Mouse (Mus musculus): ENCODE measurements around the gene Aldh1a3.
A peak's percentile ranks its signal among the peaks of the same experiment; 100 is the strongest.

The Aldh1a3 gene

DNA sequence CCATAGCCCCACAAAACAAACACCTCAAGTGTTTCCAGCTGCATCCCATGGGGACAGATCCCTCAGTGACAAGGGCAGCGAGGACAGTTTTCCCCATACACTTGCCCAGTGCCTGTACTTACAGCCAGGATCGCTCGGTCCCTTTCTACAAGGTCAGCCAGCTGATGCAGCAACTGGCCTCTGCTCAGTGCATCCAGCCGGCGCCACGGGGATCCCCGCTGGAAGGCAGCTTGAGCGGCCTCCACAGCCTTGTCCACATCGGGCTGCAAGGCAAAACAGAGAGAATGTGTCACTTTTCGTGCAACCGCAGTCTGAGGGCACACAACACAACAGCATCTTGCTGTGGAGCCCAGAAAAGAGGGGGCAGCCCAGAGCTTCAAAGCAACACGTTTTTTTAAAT lies 8.3 kb downstream of the Aldh1a3 start:
- no peak for DNase-seq (ENCODE audit: extremely low read depth, insufficient read length, low spot score)

DNA sequence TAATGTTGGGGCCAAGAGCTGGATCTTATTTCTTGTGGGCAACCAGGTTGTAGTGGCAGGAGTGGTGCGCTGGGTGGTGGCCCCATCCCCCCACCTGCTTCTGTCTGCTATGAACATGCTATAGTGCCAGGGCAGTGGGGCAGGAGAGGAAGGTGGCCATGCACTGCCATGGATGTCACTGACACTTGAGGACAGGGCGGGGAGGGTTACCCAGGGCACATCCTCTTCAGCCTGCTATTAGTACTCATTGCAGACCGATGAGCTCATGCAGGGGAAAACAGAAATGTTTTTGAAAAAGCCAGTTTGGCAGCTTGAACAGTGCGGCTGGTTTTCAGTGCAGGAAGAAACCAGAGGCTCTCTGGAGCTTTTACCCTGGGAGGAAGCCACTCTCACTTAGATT lies 10.5 kb downstream of the Aldh1a3 start:
- DNase-seq (ENCODE audit: extremely low read depth, insufficient read length, low spot score), result no peak

DNA sequence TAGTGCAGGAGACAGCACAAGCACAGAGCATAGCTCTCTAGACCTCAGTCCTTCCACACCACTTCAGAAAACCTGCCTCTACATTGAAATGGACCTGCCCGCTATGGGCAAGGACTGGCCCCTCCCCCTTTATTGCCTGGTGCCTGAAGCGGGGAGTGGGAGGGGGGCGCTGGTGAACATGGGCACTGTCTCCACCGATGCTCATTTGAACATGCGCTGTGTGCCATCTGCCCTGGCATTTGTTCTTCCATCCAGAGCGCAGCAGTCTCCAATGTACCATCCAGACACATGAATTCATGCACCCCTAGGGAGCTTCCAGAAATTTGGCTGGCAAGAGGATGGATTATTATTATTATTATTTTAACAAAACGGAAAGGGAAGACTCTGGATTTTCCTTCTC lies 14.2 kb downstream of the Aldh1a3 start:
- DNase-seq (ENCODE audit: extremely low read depth, insufficient read length, low spot score), result no peak

DNA sequence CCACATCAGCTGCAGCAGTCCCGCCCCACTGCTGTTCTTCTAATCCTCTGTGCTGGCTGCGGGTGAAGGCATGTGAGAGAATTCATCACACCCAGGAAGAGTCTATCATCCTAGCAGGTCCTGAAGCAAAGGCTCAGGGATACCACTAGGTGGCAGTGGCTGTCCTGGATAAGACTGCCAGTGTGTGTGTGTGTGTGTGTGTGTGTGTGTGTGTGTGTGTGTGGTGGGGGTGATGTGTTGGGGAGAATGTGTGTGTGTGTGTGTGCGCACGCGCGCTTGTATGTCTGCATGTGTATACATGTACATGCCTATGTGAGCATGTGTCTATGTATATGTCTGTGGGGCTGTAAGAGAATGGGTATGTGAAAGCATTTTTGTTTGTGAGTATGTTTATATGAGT lies 17.9 kb downstream of the Aldh1a3 start:
- DNase-seq (ENCODE audit: extremely low read depth, insufficient read length, low spot score), result peak; percentile 29

DNA sequence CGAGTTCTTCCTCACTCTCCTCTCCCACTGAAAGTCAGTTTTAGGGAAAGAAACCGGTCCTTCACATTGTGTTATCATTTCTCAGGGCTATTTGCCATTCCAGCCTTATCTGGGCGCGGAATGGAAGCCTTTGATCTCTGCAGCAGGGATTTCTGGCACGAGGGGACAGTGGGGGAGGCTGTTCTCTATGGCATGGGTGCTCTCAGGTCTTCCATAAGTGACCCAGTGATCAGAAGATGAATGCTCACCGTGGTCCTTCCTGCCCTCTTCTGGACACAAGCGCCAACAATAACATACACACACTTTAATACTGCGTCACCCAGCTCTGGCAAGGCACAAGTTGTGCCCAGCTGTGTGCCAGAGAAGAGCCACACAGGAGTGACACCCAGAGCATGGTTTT lies 20.3 kb downstream of the Aldh1a3 start:
- DNase-seq (ENCODE audit: extremely low read depth, insufficient read length, low spot score), result no peak

DNA sequence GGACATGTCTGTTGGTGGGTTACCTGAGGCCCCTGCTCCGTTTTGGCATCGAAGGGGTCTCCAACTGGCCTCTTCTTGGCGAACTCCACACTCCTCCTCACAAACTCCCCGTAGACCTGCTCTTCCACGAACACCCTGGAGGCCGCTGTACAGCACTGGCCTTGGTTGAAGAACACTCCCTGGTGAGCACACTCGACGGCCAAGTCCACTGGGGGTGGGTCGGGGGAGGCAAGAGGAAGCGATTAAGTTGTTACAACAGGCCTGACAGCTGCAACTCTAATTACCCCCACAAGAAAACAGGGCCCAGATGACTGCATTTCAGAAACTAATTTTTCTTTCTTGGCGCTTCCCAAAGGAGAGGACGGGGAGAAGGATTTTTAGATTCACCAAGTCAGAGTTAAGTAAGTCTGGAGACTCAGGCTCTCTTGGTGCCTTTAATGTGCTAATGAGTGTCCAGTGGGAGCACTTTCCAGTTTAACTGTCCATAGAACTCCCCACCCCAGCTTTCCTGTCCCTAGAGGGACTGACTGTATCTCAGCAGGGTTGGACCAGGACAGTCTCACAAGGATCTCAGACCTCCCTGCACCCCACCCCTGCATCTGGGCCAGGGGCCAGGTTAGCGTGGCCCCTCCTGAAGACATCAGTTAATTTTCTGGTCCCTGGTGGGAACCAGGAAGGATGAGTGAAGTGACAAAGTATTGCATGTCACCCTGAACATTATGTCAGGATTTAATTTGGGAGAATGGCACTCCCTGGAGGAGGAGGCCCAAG lies 21.2 kb downstream of the Aldh1a3 start:
- no peak for DNase-seq (ENCODE audit: extremely low read depth, insufficient read length, low spot score)

DNA sequence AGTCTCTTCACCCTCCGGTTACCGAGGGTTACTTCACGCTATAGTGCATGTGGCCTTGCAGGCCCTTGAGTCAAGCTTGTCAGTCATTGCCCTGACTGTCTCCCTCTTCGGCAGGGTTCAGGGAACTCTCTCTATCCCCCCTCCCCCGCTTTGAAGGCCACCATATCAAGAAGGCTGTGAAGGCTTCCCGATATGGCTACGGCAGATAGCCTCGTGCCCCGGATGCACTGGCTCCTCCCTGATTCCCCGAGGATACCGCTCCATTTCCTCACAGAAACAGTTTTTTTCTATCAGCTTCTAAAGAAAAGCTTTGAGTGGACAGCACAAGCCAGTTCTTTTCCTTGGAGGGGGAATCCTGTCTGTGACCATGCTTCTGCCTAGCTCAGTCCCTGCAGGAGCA lies 21.8 kb downstream of the Aldh1a3 start:
- no peak for DNase-seq (ENCODE audit: extremely low read depth, insufficient read length, low spot score)

DNA sequence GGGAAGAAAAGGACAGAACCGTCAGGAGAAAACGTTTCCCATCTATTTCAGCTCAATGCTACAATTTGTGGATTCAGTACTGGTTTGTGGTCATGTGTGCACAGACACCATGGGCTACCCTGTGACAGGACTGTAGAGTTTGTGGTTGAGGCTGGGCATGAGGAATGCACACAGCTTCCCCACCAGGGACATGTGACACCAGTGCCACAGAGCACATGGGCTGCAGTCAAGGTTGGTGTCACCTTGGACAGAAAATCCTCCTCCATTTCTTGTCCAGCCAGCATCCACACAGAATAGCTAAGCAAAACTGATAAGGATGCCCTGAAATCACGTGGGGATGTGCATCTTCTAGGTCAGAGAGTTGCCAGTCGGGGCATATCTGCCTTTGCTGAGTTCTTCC lies 22.5 kb downstream of the Aldh1a3 start:
- no peak for DNase-seq (ENCODE audit: extremely low read depth, insufficient read length, low spot score)

DNA sequence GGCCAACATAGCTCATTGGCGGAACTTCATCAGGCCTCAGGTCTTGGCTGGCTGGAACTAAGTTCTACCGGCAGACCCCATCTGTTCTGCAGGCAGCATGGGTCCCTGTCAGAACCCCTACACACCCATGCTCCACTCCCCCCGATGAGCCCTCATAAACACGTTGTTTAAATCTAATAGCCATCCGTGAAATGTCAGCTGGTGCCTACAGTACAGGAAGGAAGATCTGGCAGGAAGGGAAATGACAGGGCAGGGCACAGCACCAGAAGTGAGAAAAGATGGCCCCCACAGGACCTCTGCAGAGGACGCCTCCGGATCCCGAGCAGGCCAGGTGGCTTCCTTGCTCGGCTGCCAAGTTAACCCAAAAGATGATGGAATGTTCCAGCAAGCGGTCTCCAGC lies 23.2 kb downstream of the Aldh1a3 start:
- DNase-seq (ENCODE audit: extremely low read depth, insufficient read length, low spot score), result no peak

DNA sequence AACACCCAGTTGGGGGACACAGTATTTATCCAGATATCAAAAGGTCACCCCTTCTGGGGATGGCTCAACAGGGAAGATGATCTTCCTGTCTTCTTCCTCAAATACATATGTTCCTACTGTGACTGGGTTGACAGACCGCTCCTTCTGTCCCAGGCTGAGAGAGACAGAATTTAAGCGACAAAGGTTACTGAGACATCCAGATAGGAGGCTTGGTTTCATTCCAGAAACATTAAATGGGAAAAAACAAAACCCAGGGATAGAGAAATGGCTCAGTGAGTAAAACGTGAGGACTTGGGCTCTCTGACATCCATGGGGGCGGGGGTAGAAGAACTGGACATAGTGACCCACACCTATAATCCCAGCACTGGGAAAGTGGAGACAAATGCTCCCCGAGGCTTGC lies 24.4 kb downstream of the Aldh1a3 start:
- no peak for DNase-seq (ENCODE audit: extremely low read depth, insufficient read length, low spot score)

DNA sequence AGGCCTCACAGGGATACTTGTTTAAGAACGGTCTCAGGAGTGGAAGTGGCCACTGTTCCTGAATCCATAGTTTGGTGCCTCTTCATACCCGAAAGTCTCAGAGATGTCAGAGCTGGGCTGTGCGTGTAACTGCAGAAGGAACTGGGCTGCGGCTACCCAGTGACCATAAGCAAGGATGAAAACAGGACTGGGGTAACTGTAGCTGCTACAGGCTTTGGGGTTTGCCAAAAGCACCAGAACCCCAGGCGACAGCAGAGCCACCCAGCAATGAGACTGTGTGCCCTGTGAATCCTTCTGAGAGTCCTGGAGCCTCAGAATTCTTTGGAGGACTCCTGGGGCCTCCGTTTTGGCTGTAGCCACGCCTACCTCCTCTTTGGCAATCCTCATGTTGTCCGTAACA lies 25.7 kb downstream of the Aldh1a3 start:
- no peak for DNase-seq (ENCODE audit: extremely low read depth, insufficient read length, low spot score)

DNA sequence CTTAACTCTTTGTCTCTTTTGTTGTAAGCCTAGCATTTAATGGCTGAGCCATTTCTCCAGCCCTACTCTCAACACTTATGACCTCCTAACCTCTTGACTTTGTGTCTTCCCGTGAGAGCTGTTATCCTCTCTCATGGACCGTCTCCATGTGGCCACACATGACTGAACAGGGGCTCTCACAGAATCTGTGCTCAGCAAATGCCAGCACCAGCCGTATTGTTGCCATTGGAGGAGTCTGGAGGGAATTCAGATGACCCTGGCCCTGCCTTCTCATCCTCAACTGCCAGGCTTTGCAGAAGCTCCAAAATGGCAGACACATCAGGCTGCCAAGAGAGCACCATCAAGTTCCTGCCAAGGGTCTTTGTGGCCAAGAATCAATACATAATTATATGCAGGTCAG lies 30.0 kb downstream of the Aldh1a3 start:
- DNase-seq (ENCODE audit: extremely low read depth, insufficient read length, low spot score), result no peak

DNA sequence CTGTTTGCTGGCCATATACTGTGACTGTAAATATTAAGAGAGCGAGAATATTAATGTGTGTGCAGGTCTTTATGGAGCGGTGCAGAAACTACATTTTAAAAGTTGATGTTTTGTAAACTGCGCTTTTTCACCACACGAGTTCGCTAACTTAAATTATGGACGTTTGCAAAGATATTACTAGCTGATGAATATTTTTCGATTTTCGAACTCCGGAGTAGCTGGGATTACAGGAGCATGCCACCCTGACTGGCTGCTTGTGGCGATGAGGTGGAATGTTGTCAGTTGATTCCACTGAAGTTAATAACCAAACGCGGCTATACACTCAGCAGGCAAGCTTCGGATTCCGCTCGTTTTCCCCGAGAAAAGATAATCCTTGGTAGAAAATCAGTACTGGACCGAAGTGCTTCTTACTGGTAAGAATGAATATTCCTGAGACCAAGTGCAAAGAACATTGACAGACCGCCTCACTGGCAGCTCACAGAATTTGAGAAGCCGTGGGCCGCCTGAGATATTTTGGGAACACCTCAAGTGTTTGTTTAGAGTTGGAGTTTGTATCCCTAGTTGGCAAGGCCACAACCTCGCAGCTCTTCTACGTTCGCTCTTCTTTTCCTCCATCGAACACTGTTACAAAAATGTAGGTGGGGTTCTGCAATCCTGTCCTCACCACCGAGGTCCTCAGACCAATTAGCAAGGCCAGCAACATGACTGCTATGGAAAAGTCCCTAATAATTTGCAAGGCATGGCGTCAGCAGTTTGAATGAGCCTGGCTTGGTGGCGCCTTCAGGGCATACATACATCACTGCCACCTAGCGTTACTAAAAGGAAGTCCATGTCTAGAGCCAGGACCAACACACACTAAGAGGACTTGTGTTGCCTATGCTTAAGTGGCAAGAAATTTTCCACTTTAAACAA lies 38.4 kb downstream of the Aldh1a3 start:
- DNase-seq (ENCODE audit: extremely low read depth, insufficient read length, low spot score), result peak; percentile 72

DNA sequence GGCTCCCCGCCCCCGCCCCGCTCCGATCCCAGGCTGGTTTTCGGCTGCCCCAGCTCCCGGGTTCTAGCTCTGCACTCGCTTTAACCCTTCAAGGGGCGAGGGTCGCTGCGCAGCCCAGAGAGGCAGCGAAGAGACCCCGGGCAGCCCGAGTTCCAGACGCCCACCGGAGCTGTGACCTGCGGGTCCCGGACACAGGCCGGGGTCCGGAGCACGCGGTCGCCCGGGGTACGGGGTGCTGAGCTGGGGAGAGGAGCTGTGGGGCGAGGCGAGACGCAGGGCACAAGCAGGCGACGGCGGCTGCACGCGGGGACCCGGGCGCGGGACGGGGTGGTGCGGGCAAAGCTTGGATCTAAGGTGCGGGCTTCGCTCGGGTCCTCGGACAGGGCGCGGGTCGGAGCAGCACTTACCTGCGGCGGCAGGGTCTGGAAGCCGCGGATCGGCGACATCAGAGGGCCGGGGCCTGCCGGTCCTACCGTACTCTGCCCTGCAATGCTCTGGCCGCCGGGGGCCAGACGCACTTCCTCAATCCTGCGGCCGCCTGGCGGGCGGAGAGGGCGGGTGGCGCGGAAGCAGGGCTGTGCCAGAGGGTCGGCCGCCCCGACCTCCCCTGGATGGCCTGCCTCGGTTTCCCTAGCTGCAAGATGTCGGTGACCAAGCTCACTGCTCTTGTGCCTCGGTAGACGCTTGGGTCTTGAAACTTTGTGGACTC lies 39.4 kb downstream of the Aldh1a3 start, which contains the start of gene Lrrk1:
Gene Lrrk1, minus strand, starts transcription at position 538 of the 709 bp plus-strand sequence.
- DNase-seq (ENCODE audit: extremely low read depth, insufficient read length, low spot score), result peak; percentile 81

DNA sequence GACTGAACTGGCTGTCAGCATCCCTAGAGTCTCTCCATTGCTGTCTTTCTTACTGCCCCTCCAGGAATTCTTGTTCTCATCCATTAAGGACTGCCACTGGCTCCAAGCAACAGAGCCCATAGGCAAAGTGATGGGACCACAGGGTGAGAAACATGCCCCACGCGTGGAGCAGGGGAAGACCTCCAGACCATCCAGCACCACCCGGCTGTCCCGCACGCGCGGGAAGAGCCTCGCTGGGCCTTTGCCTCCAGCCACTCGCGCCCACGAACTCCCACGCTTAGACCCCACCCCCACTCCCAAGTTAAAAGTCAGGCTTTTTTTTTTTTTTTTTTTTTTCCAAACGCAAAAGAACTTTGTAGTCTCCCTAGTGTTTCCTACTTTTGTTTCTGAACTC lies 39.9 kb downstream of the Aldh1a3 start:
- DNase-seq (ENCODE audit: extremely low read depth, insufficient read length, low spot score), result peak; percentile 66

DNA sequence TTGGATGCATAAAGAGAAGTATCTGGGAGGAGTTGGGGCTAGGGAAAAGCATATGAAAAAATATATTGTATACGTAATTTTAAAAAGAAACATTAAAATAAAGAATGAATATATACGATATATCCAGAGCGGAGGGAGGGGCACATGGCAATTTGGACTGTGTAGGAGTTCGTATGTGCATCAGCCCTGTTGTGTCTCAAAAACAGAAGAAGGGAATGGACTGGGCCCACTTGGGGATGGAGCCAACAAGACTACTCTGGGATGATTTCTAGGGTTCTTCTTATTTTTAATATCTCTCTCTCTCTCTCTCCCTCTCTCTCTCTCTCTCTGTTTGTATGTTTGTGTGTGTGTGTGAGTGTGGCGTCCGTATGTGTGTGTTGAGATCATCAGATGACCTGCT lies 40.9 kb downstream of the Aldh1a3 start:
- DNase-seq (ENCODE audit: extremely low read depth, insufficient read length, low spot score), result no peak

DNA sequence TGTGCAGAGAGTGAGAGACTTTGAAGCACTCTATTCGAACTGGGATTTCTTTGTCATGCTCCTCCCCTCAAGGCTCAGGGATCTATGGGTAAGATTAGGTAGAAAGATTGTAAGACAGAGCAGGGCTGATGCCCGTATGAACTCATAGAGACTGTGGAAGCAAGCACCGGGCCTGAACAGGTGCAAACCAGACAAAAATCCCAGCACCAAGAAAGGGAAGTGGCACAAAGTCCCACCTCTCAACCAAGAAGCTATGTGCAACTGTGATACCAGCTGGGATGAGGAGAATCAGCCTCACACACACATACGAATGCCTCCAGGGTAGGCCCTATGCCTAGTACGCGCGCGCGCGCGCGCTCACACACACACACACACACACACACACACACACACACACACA lies 41.5 kb downstream of the Aldh1a3 start:
- no peak for DNase-seq (ENCODE audit: extremely low read depth, insufficient read length, low spot score)

DNA sequence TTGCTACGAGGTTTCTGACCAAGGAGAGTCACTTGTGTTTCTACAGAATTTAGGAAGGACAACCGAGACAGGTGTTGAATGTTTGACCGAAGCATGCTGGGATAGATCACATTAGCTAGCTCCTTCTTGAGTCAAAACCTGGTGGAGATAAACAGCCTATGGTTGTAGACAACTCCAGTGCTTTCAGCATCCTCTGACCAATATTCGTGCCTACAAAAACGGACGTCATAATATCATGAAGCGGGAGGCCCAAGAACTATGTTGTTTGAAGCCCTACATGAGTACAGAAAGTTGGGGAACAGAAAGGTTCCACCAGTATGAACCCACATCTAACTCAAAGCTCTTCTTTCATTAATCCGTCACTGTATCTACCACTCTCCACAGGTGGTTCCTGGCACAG lies 42.4 kb downstream of the Aldh1a3 start:
- no peak for DNase-seq (ENCODE audit: extremely low read depth, insufficient read length, low spot score)

DNA sequence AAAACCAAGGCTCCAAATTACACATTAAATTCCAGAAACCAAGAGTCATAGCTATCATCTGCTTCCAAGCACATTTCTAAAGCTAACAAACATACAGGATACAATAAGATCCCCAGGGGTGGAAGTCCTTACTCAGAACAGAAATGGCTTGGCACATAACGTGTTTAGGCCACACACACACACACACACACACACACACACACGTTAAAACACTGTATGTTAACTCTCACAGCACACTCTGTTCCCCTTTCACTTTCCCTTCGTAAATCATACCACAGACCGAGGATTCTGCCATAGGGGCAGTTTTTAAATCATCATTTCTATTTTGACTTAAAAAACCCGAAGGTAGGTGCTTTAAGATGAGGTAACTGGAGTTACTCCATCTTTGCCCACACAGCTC lies 43.1 kb downstream of the Aldh1a3 start:
- DNase-seq (ENCODE audit: extremely low read depth, insufficient read length, low spot score), result peak; percentile 50

DNA sequence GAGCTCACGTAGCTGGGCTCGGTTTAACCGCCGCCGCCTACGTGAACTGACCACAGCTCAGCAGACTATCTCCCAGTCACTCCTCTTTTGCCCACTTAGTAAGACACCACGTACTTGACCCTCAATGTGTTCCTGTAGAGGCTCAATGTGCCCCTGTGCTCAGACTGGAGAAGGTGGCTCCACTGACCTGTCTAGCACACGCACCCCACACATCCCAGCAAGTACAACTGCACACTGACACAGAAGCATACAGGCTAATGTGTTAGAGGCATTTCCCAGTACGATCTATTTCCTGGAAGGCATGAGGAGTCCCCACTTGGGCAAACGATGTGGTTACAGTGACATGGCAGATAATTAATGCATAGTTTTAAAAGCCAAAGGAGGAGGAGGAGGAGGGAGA lies 50.8 kb downstream of the Aldh1a3 start:
- DNase-seq (ENCODE audit: extremely low read depth, insufficient read length, low spot score), result no peak

DNA sequence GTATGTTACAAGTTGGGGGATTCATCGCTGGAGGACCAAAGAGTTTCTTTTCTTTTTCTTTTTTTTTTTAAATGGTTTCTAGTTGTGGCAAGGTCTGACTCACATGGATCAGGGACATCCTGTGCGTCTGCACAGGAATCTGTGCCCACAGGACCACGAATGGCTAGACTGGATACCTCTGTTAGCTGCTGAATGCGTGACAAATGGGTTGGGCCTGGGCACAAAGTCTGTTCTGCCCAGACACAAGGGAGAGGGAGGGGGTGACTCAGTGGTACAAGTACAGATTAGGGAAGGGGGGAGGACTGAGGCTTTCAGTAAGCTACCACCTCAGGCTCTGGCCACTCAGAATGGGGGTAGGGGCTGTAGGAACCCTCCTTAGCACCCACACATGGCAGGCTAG lies 51.6 kb downstream of the Aldh1a3 start:
- DNase-seq (ENCODE audit: extremely low read depth, insufficient read length, low spot score), result peak; percentile 81
